Mouse (Mus musculus): ENCODE results near the gene Disp2.

Gene Disp2

DNA sequence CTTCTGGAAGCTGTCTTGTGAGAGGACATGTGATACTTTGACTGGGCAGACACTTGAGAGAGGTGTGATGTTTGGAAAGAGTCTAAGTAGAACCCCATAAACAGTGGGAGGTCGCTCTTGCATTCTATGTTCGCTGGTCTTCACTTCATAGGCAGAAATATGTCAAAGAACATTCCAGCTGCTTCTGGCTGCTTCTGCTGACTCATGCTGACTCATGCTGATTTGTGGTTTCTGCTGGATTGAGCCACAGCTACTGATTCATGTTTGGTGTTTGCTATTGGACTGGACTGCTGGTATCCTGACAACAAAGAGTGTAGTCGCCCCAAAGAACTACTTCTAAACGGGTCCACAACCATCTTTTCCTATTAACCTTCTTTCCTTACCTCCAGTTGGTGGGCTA is 62.3 kb downstream of the Disp2 start:
- DNase-seq (ENCODE audit: low read depth, low spot score): no peak

DNA sequence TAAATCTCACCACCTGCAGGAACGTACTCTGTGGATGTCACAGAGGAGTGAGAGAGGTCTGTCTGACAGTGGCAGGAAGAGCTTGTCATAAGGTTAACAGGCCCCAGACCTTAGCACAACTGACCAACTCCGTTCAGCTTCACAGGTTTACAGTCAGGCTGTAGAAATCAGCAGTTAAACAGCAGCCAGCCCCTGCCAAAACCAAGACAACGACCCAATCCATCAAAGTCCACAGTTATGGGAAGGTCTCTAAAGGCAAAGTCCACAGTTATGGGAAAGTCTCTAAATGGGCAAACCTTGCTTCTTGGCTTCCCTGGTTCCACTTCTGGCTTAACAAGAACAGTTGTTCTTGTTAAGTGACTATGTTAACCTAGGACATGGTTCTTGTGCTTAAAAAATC is 64.9 kb downstream of the Disp2 start:
- no peak for DNase-seq (ENCODE audit: low read depth, low spot score)

DNA sequence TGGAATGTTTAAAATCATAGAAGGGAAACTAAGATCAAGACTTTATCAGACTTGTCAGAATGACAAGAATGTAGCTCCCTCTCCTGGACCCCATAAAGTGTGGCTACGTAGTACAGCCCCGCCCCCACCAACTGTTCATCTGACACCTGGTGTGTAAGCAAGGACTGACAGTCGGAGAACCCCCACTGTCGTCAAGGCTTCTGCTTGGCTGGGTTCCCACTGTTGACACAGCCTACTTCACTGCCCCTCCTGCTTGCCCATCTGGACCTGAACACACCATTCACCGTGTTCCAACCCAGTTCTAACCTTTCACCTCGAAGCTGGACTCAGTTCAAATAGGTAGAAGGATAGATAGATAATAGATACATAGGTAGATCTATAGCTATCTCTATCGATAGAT is 66.7 kb downstream of the Disp2 start:
- no peak for DNase-seq (ENCODE audit: low read depth, low spot score)

DNA sequence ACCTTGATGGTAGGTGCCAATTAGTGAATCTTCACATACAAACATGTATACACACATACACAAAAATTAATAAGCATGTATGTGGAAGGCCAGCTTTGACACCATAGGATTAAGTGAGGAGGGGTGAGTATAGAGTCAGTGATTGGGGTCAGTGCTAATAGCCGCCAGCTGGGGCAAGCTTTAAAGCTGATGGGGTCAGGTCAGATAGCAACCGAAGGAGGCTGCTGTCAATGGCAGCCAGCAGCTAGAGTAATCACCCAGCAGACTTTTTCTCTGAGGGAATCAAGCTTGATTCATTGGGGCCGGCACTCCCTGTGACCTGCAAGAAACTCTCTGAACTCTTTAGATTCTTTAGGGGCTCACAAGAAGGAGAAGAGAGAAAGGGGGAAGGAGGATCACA is 72.2 kb downstream of the Disp2 start:
- DNase-seq (ENCODE audit: low read depth, low spot score): no peak
